Mouse (Mus musculus): ENCODE measurements around the gene Exosc8. TPM values are rescaled to one million over a fixed set of nuclear protein-coding genes. Genes with fewer than 3 reads are reported as not detected.
"Not testable (repeated sequence)": the region's sequence is repeated elsewhere in the genome, so short reads cannot be mapped to it uniquely, and the experiment has no call there.

Gene Exosc8
- polyA plus RNA-seq, 1 experiment from 2014 or later: 176 TPM

- not testable (repeated sequence) for H3K9ac ChIP-seq (replicated peaks; ENCODE audit: low read length); DNase-seq (ENCODE audit: low spot score); H3K36me3 ChIP-seq (replicated peaks; ENCODE audit: control insufficient read depth, insufficient read depth, low read depth, low read length); H3K4me1 ChIP-seq (ENCODE audit: control insufficient read depth, insufficient read depth, low read length); H3K4me2 ChIP-seq (ENCODE audit: low read depth, low read length); ATAC-seq (replicated peaks; ENCODE audit: insufficient number of reproducible peaks, low FRiP score, low TSS enrichment, low read depth); H3K9me3 ChIP-seq (replicated peaks; ENCODE audit: control insufficient read depth, low read length); H3K27me3 ChIP-seq (ENCODE audit: control insufficient read depth, insufficient read depth, low read length); H3K4me3 ChIP-seq (ENCODE audit: low read depth, low read length); H3K27ac ChIP-seq (replicated peaks; ENCODE audit: low read depth, low read length)
- 84% methylated on average over 6 of the region's 6 CpGs for WGBS
Measured at GRCm38 (mm10) chr3:54765521-54765920, 30.3 kb upstream of the Exosc8 start.

GRCm38 (mm10) chr3:54764418-54764817, 29.2 kb upstream of the Exosc8 start:
- no peak overlapping the region for H3K27ac ChIP-seq (replicated peaks; ENCODE audit: low read depth, low read length)
- WGBS: 65% methylated on average over 18 of the region's 18 CpGs
- no peaks in the 10 kb centered on the region for H3K36me3 ChIP-seq (replicated peaks; ENCODE audit: control insufficient read depth, insufficient read depth, low read depth, low read length)
- H3K27me3 ChIP-seq (ENCODE audit: control insufficient read depth, insufficient read depth, low read length): no peaks in the 10 kb centered on the region
- H3K4me1 ChIP-seq (ENCODE audit: control insufficient read depth, insufficient read depth, low read length): no peaks in the 10 kb centered on the region
- DNase-seq (ENCODE audit: low spot score) (peak; percentile 23), ATAC-seq (replicated peaks; ENCODE audit: insufficient number of reproducible peaks, low FRiP score, low TSS enrichment, low read depth) (peak; percentile 42; the same call in 1 of the 2 replicates)
- H3K9me3 ChIP-seq (replicated peaks; ENCODE audit: control insufficient read depth, low read length): no peaks in the 10 kb centered on the region
- peak overlapping the region; percentile 13; the same call in 1 of the 2 replicates for H3K9ac ChIP-seq (replicated peaks; ENCODE audit: low read length)
- peak overlapping the region; percentile 21 for H3K4me2 ChIP-seq (ENCODE audit: low read depth, low read length)
- H3K4me3 ChIP-seq (ENCODE audit: low read depth, low read length): 0 out of 2 replicates have a peak overlapping the region, but pooled peaks have one; percentile 12

- Histone ChIP-seq H3K4me2 (ENCODE audit: low read depth, low read length) (no peak overlapping the region), H3K9me3 (replicated peaks; ENCODE audit: control insufficient read depth, low read length) (no peaks in the 10 kb centered on the region), H3K36me3 (replicated peaks; ENCODE audit: control insufficient read depth, insufficient read depth, low read depth, low read length) (no peaks in the 10 kb centered on the region), H3K27me3 (ENCODE audit: control insufficient read depth, insufficient read depth, low read length) (no peaks in the 10 kb centered on the region), H3K4me3 (ENCODE audit: low read depth, low read length) (no peak overlapping the region), H3K9ac (replicated peaks; ENCODE audit: low read length) (no peak overlapping the region), H3K27ac (replicated peaks; ENCODE audit: low read depth, low read length) (no peak overlapping the region), H3K4me1 (ENCODE audit: control insufficient read depth, insufficient read depth, low read length) (no peaks in the 10 kb centered on the region)
- DNase-seq (ENCODE audit: low spot score) (no peak), ATAC-seq (replicated peaks; ENCODE audit: insufficient number of reproducible peaks, low FRiP score, low TSS enrichment, low read depth) (no peak)
- WGBS: 81% methylated on average over 1 of the region's 1 CpGs
Measured at GRCm38 (mm10) chr3:54761258-54761657, 26.1 kb upstream of the Exosc8 start.

GRCm38 (mm10) chr3:54760321-54761115, 25.3 kb upstream of the Exosc8 start:
- Histone ChIP-seq H3K27me3 (ENCODE audit: control insufficient read depth, insufficient read depth, low read length) (0 out of 2 replicates have a peak, but pooled peaks cover 2% of the 10 kb centered on the region), H3K27ac (replicated peaks; ENCODE audit: low read depth, low read length) (no peak overlapping the region), H3K4me3 (ENCODE audit: low read depth, low read length) (no peak overlapping the region), H3K4me2 (ENCODE audit: low read depth, low read length) (no peak overlapping the region), H3K4me1 (ENCODE audit: control insufficient read depth, insufficient read depth, low read length) (no peaks in the 10 kb centered on the region), H3K9ac (replicated peaks; ENCODE audit: low read length) (no peak overlapping the region), H3K36me3 (replicated peaks; ENCODE audit: control insufficient read depth, insufficient read depth, low read depth, low read length) (no peaks in the 10 kb centered on the region), H3K9me3 (replicated peaks; ENCODE audit: control insufficient read depth, low read length) (no peaks in the 10 kb centered on the region)
- DNase-seq (ENCODE audit: low spot score): no peak
- ATAC-seq (replicated peaks; ENCODE audit: insufficient number of reproducible peaks, low FRiP score, low TSS enrichment, low read depth): no peak
- 65% methylated on average over 15 of the region's 15 CpGs for WGBS

GRCm38 (mm10) chr3:54759211-54759610, 24.0 kb upstream of the Exosc8 start:
- 59% methylated on average over 9 of the region's 9 CpGs for WGBS

GRCm38 (mm10) chr3:54757446-54757845, 22.3 kb upstream of the Exosc8 start:
- 0 out of 2 replicates have a peak, but pooled peaks cover 2% of the 10 kb centered on the region for H3K27me3 ChIP-seq (ENCODE audit: control insufficient read depth, insufficient read depth, low read length)
- no peak overlapping the region for H3K9ac ChIP-seq (replicated peaks; ENCODE audit: low read length)
- DNase-seq (ENCODE audit: low spot score): no peak
- H3K4me3 ChIP-seq (ENCODE audit: low read depth, low read length): no peak overlapping the region
- no peak for ATAC-seq (replicated peaks; ENCODE audit: insufficient number of reproducible peaks, low FRiP score, low TSS enrichment, low read depth)
- H3K4me2 ChIP-seq (ENCODE audit: low read depth, low read length): no peak overlapping the region
- H3K36me3 ChIP-seq (replicated peaks; ENCODE audit: control insufficient read depth, insufficient read depth, low read depth, low read length): no peaks in the 10 kb centered on the region
- H3K9me3 ChIP-seq (replicated peaks; ENCODE audit: control insufficient read depth, low read length): no peaks in the 10 kb centered on the region
- no peak overlapping the region for H3K27ac ChIP-seq (replicated peaks; ENCODE audit: low read depth, low read length)
- no peaks in the 10 kb centered on the region; the same call in 1 of the 2 replicates for H3K4me1 ChIP-seq (ENCODE audit: control insufficient read depth, insufficient read depth, low read length)
- WGBS: 75% methylated on average over 8 of the region's 8 CpGs

More at GRCm38 (mm10) chr3:54759211-54759610, 24.0 kb upstream of the Exosc8 start:
- H3K27me3 ChIP-seq (ENCODE audit: control insufficient read depth, insufficient read depth, low read length): 0 out of 2 replicates have a peak, but pooled peaks cover 2% of the 10 kb centered on the region
- no peak overlapping the region for H3K9ac ChIP-seq (replicated peaks; ENCODE audit: low read length)
- ATAC-seq (replicated peaks; ENCODE audit: insufficient number of reproducible peaks, low FRiP score, low TSS enrichment, low read depth) (no peak), DNase-seq (ENCODE audit: low spot score) (no peak)
- H3K4me2 ChIP-seq (ENCODE audit: low read depth, low read length): no peak overlapping the region
- H3K4me3 ChIP-seq (ENCODE audit: low read depth, low read length): no peak overlapping the region
- H3K9me3 ChIP-seq (replicated peaks; ENCODE audit: control insufficient read depth, low read length): no peaks in the 10 kb centered on the region
- H3K27ac ChIP-seq (replicated peaks; ENCODE audit: low read depth, low read length): no peak overlapping the region
- H3K4me1 ChIP-seq (ENCODE audit: control insufficient read depth, insufficient read depth, low read length): no peaks in the 10 kb centered on the region; the same call in 1 of the 2 replicates
- no peaks in the 10 kb centered on the region for H3K36me3 ChIP-seq (replicated peaks; ENCODE audit: control insufficient read depth, insufficient read depth, low read depth, low read length)

GRCm38 (mm10) chr3:54756058-54756457, 20.9 kb upstream of the Exosc8 start:
- no peaks in the 10 kb centered on the region for H3K9me3 ChIP-seq (replicated peaks; ENCODE audit: control insufficient read depth, low read length)
- H3K9ac ChIP-seq (replicated peaks; ENCODE audit: low read length): no peak overlapping the region
- under 1% methylated on average over 11 of the region's 11 CpGs for WGBS
- no peak for ATAC-seq (replicated peaks; ENCODE audit: insufficient number of reproducible peaks, low FRiP score, low TSS enrichment, low read depth)
- no peaks in the 10 kb centered on the region; the same call in 1 of the 2 replicates for H3K36me3 ChIP-seq (replicated peaks; ENCODE audit: control insufficient read depth, insufficient read depth, low read depth, low read length)
- H3K4me3 ChIP-seq (ENCODE audit: low read depth, low read length): peak overlapping the region; percentile 70
- H3K4me1 ChIP-seq (ENCODE audit: control insufficient read depth, insufficient read depth, low read length): no peaks in the 10 kb centered on the region; the same call in 1 of the 2 replicates
- peak overlapping the region; percentile 99 for H3K4me2 ChIP-seq (ENCODE audit: low read depth, low read length)
- H3K27ac ChIP-seq (replicated peaks; ENCODE audit: low read depth, low read length): no peak overlapping the region
- peak; percentile 36 for DNase-seq (ENCODE audit: low spot score)
- H3K27me3 ChIP-seq (ENCODE audit: control insufficient read depth, insufficient read depth, low read length): 0 out of 2 replicates have a peak, but pooled peaks cover 2% of the 10 kb centered on the region
